Mouse (Mus musculus) heart, adult 2 months (tissue): ENCODE data around the gene Tmem144. TPM values are rescaled to one million over a fixed set of nuclear protein-coding genes. Genes with fewer than 3 reads are reported as not detected.

ENCODE experiments used
- DNase-seq, 2 experiments: peaks; one replicate each; pipeline ENCODE4 v3.0.0; 2021
- H3K27ac ChIP-seq: fragments of 200-600 bp; 2 replicates; pipeline ENCODE4 v1.8.1; 2022
- H3K27me3 ChIP-seq: fragments of 200-500 bp; 2 replicates; pipeline ENCODE4 v1.6.1; 2012; ENCODE audit warnings: mild to moderate bottlenecking, low read length, inconsistent platforms, mixed read lengths; ENCODE audit not compliant: control insufficient read depth, insufficient read depth
- H3K36me3 ChIP-seq: fragments of 200-500 bp; 2 replicates; pipeline ENCODE4 v1.6.1; 2012; ENCODE audit warnings: low read length, inconsistent platforms; ENCODE audit not compliant: control insufficient read depth, insufficient read depth
- H3K4me1 ChIP-seq: fragments of 200-500 bp; 2 replicates; pipeline ENCODE4 v1.6.1; 2011; ENCODE audit warnings: low read length; ENCODE audit not compliant: control insufficient read depth, insufficient read depth
- H3K4me3 ChIP-seq: fragments of 200-600 bp; 2 replicates; pipeline ENCODE4 v1.8.1; 2022
- H3K79me2 ChIP-seq: fragments of 200-500 bp; replicated peaks from 2 replicates; pipeline ENCODE4 v1.6.1; 2012; ENCODE audit warnings: mild to moderate bottlenecking, inconsistent platforms, low read length, moderate library complexity, mixed read lengths; ENCODE audit not compliant: control insufficient read depth, insufficient read depth
- H3K9ac ChIP-seq: fragments of 200-500 bp; 2 replicates; pipeline ENCODE4 v1.6.1; 2012; ENCODE audit warnings: low read depth, mild to moderate bottlenecking, control low read depth, inconsistent platforms, low read length, mixed read lengths
- CTCF ChIP-seq: fragments of 200-600 bp; IDR thresholded peaks from 2 replicates; pipeline ENCODE4 v1.8.1; 2022; ENCODE audit warnings: antibody characterized with exemption, mild to moderate bottlenecking, moderate library complexity
- EP300 ChIP-seq: fragments of 200-500 bp; IDR thresholded peaks from 2 replicates; pipeline ENCODE4 v1.6.1; 2011; ENCODE audit warnings: low read depth, low read length, control low read depth; ENCODE audit not compliant: insufficient read depth
- POLR2A ChIP-seq: fragments of 200-500 bp; IDR thresholded peaks from 2 replicates; pipeline ENCODE4 v1.6.1; 2011; ENCODE audit warnings: mild to moderate bottlenecking, low read depth, low read length, control low read depth; ENCODE audit not compliant: insufficient read depth
- WGBS: fragments of 180-500 bp; shearing (Covaris S2); methylation state at CpG from one replicate; pipeline ENCODE4 v1.1.7; 2018; 5-methylcytosine and 5-hydroxymethylcytosine counted together
- intact Hi-C: fragments of 180-260 bp; cut with DNase I; formaldehyde crosslinking; loops from one replicate; pipeline ENCODE4 v1.15.1; 2025
- polyA plus RNA-seq: library from polyadenylated mRNA; depleted of rRNA; stranded (reverse); fragments of >200 nt; gene quantifications from 2 replicates; pipeline ENCODE4 v1.2.3, GENCODE M21; 2012
- total RNA-seq, 2 experiments: library from RNA; stranded (reverse); gene quantifications; 2 replicates each; pipeline ENCODE4 v1.2.3; 2021

The Tmem144 gene
- total and polyA plus RNA-seq, 3 experiments: 5.7 to 15.6 (median 11.4) TPM

DNA sequence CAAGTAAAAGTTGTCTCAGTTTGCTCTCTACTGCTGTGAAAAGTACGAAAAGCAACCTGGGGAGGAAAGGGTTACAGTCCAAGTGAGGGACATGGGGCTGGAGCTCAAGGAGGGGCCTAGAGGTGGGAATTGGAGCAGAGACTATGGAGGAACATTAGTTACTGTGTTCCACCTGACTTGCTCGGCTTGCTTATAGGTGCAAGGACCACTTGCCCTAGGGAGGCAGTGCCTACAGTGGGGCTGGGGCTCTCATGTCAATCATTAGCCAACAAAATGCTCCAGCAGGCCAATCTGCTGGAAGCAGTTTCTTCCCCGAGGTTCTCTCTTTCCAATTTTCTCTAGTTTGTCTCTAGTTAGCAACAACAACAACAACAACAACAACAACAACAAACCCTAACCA is 25.8 kb upstream of the Tmem144 start:
- H3K79me2 ChIP-seq: no peaks in the 10 kb centered on the region
- no peak overlapping the region for H3K27ac ChIP-seq
- TF ChIP-seq CTCF (no peak), POLR2A (no peak), EP300 (no peak)
- H3K4me3 ChIP-seq: no peak overlapping the region
- H3K36me3 ChIP-seq: no peaks in the 10 kb centered on the region
- intact Hi-C loops: loop anchor here (2.0 kb wide), 1 partner anchor 24 kb away; no protein-coding TSS in a partner anchor
- WGBS: 87% methylated on average over 3 of the region's 3 CpGs
- no peaks in the 10 kb centered on the region for H3K27me3 ChIP-seq
- H3K4me1 ChIP-seq: 0 out of 2 replicates have a peak, but pooled peaks cover 1% of the 10 kb centered on the region
- no peak overlapping the region for H3K9ac ChIP-seq
- DNase-seq: no peak

DNA sequence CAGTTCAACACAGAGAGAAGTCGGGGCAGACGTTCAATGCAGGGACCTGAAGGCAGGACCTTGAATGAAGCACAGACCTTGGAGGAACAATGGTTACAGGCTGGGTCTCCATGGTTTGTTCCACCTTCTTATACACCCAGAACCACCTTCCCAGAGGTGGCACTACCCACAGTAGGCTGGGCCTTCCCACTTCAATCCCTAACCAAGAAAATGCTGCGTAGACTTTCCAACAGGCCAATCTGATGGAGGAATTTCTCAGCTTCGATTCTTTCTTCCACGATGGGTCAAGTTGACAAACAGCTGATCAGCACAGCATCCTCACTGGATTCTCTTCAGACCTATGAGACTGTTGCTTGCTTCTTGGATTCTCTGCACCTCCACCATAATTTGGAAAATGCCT is 22.9 kb upstream of the Tmem144 start:
- Histone ChIP-seq H3K4me1 (no peaks in the 10 kb centered on the region), H3K27ac (no peak overlapping the region), H3K27me3 (no peaks in the 10 kb centered on the region), H3K4me3 (no peak overlapping the region), H3K9ac (no peak overlapping the region), H3K36me3 (no peaks in the 10 kb centered on the region), H3K79me2 (no peaks in the 10 kb centered on the region)
- intact Hi-C loops: no loop called here
- no peak for TF ChIP-seq POLR2A
- TF ChIP-seq CTCF: no peak
- no peak for TF ChIP-seq EP300
- DNase-seq: no peak
- 91% methylated on average over 5 of the region's 5 CpGs for WGBS

DNA sequence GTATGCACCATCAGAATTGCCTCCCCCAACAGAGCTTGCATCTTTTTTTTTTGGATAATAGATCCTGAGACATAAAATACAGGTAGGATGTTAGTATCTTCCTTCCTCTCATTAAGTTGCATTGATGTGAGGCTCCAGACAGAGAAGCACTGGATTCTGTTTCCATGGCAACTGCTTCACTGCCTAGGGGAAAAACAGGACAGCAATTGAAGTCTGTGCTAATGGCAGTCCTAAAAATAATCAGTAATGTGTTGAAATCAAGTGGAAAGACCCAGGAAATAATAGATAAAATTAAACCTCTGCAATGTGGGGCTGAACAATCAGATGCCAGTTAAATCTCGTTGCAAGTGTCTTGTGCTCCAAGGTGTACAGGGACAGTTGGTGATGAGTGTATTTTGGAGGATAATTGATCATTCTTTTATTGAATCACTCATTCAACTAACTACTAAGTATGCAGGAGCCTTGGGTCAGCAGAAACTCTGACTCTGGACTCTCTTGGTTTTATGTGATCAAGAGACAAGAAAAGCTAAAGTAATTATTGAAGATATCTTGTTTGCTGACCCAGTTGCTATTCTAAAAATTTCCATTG is 14.6 kb upstream of the Tmem144 start:
- TF ChIP-seq POLR2A (no peak), EP300 (no peak), CTCF (no peak)
- H3K27me3 ChIP-seq: no peaks in the 10 kb centered on the region

DNA sequence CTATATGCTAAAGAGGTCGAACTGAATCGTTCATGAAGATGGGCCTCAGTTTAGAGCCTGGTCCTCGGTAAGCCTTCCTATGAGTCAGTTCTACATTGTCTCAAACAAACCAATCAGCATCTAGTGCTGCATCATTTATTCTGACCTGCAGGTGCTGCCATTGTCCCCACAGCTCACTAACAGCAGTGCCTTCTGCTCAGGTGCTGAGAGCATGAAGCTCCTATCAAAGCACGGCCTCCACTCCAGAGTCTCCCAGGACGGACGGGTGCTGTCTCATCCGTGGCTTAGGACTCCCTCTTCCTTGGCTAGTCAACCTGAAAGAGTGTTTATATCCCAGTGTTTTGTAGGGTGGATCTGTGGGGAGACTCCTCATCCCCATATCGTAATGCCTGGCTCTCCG is 14.0 kb upstream of the Tmem144 start:
- Histone ChIP-seq H3K4me3 (no peak overlapping the region), H3K27me3 (no peaks in the 10 kb centered on the region), H3K9ac (no peak overlapping the region), H3K4me1 (no peaks in the 10 kb centered on the region), H3K36me3 (no peaks in the 10 kb centered on the region), H3K27ac (no peak overlapping the region), H3K79me2 (no peaks in the 10 kb centered on the region)
- TF ChIP-seq CTCF (no peak), EP300 (no peak)
- WGBS: 84% methylated on average over 9 of the region's 9 CpGs
- intact Hi-C loops: no loop called here
- DNase-seq: no peak

More for the DNA sequence above, 14.6 kb upstream of the Tmem144 start:
- intact Hi-C loops: no loop called here
- 51% methylated on average over 1 of the region's 1 CpGs for WGBS
- no peak overlapping the region for H3K27ac ChIP-seq
- no peaks in the 10 kb centered on the region for H3K4me1 ChIP-seq
- DNase-seq: no peak
- no peaks in the 10 kb centered on the region for H3K79me2 ChIP-seq
- H3K36me3 ChIP-seq: no peaks in the 10 kb centered on the region
- no peak overlapping the region for H3K4me3 ChIP-seq
- H3K9ac ChIP-seq: no peak overlapping the region

DNA sequence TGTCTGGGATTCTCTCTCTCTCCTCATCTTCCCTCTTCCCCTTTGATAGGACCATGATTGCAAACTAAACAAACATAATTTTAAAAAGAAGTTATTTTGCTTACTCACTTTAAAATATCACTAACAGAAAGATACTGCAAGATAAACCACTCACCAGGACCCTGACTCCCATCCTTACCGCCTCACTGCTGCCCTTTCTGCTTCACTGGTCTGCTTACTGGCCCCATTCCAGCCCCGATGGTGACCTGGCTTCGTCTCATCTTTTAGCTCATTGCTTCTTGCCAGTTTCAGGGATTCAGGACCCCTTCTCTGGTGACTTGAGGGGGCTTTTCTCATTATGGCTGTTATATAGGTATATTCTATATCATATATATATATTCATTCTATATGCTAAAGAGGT is 13.5 kb upstream of the Tmem144 start:
- 81% methylated on average over 3 of the region's 3 CpGs for WGBS
- intact Hi-C loops: no loop called here
- no peaks in the 10 kb centered on the region for H3K4me1 ChIP-seq
- no peak for DNase-seq
- no peak overlapping the region for H3K4me3 ChIP-seq
- no peaks in the 10 kb centered on the region for H3K27me3 ChIP-seq
- H3K9ac ChIP-seq: no peak overlapping the region
- H3K79me2 ChIP-seq: no peaks in the 10 kb centered on the region
- TF ChIP-seq EP300 (no peak), CTCF (no peak), POLR2A (no peak)
- H3K27ac ChIP-seq: no peak overlapping the region
- H3K36me3 ChIP-seq: no peaks in the 10 kb centered on the region

DNA sequence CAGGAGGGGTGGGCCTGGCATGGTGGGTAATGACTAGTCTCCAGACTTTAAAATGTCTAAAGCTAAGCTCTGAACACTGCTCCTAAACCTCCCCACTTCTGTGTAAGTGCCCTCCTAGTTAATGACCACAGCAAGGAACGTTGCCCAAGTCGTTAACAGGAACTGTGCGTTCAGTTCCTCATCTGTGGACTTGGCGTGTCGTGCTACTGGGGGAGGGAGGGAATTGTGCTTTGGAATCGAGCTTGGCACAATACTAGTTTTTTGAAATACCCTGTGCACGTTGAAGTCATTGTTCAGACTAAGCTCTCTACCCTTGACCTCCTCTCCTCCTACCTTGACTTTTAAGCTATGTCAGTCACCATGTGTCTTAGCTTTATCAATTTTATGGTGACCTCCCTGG is 12.3 kb upstream of the Tmem144 start:
- no peaks in the 10 kb centered on the region for H3K36me3 ChIP-seq
- no peak for DNase-seq
- no peaks in the 10 kb centered on the region for H3K4me1 ChIP-seq
- no peaks in the 10 kb centered on the region for H3K79me2 ChIP-seq
- no peak overlapping the region for H3K9ac ChIP-seq
- H3K27me3 ChIP-seq: no peaks in the 10 kb centered on the region
- intact Hi-C loops: no loop called here
- no peak overlapping the region for H3K4me3 ChIP-seq
- WGBS: 60% methylated on average over 7 of the region's 7 CpGs
- TF ChIP-seq EP300 (no peak), CTCF (no peak), POLR2A (no peak)
- no peak overlapping the region for H3K27ac ChIP-seq
